Mouse (Mus musculus): ENCODE data around the gene Commd3. TPM values are rescaled to one million over a fixed set of nuclear protein-coding genes. Genes with fewer than 3 reads are reported as not detected.

Commd3 gene
- polyA plus RNA-seq, 1 experiment from 2014 or later = 194 TPM

DNA sequence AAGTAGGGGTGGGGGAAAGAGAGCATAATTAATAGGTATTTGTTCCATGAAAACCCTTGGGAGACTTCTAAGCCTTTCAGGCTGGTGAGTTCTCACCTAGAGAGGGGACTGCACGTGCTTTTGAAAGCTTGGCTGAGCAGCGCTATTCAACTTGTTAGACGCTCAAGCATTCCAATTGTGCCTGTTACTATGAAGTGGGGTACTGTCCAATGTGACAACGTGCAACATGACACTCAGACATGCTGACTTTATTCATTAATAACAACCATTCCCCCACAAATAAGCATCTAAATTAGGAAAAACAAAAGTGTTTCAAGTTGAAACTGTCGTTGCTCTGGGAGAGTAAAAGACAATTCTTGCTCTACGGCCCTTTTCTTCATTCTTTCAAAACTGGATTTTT lies 1.1 kb upstream of the Commd3 start:
- WGBS = 32% methylated on average over 6 of the region's 6 CpGs
- Histone ChIP-seq H3K36me3 (ENCODE audit: insufficient read depth) (0 out of 2 replicates have a peak, but pooled peaks cover 3% of the 10 kb centered on the region), H3K4me3 (ENCODE audit: low read depth, low read length) (no peak overlapping the region), H3K27ac (ENCODE audit: low read depth) (no peak overlapping the region), H3K4me2 (peak overlapping the region; percentile 20; the same call in 1 of the 2 replicates), H3K27me3 (ENCODE audit: insufficient read depth, low read length) (no peaks in the 10 kb centered on the region), H3K9ac (no peak overlapping the region), H3K4me1 (ENCODE audit: insufficient read depth) (no peaks in the 10 kb centered on the region), H3K9me3 (ENCODE audit: low read depth, low read length) (no peaks in the 10 kb centered on the region)
- no peak for ATAC-seq (ENCODE audit: insufficient read depth)
- no peak for TF ChIP-seq CTCF (IDR thresholded peaks at IDR 0.05; ENCODE audit: low read depth)
- DNase-seq = peak; percentile 25

DNA sequence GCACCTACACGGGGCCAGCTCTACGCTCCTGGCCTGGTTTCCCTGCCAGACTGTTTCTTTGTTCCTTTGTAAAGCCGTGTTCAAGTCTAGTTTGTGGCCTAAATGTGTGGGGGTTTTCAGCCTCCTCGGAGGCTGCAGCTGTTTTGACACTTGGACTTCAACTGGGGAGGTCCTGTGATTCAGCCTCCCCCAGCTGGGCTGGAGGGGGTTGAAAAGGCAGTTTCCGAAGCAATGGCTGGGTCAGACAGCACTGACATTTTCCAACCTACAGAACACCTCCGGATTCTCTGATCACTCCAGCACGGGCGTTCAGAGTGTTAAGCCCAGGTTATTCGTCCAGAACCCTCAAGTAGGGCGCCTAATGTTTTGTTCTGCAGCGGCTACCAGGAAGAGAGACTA lies 581 bp downstream of the Commd3 start:
- H3K4me1 ChIP-seq (ENCODE audit: insufficient read depth) = no peaks in the 10 kb centered on the region
- H3K36me3 ChIP-seq (ENCODE audit: insufficient read depth) = 0 out of 2 replicates have a peak, but pooled peaks cover 3% of the 10 kb centered on the region
- H3K27ac ChIP-seq (ENCODE audit: low read depth) = peak overlapping the region; percentile 98
- H3K4me3 ChIP-seq (ENCODE audit: low read depth, low read length) = peak overlapping the region; percentile 92
- peak overlapping the region; percentile 98 for H3K9ac ChIP-seq
- WGBS = under 1% methylated on average over 11 of the region's 11 CpGs
- DNase-seq (peak; percentile 59), ATAC-seq (ENCODE audit: insufficient read depth) (no peak)
- peak overlapping the region; percentile 68 for H3K4me2 ChIP-seq
- no peak for TF ChIP-seq CTCF (IDR thresholded peaks at IDR 0.05; ENCODE audit: low read depth)
- H3K9me3 ChIP-seq (ENCODE audit: low read depth, low read length) = no peaks in the 10 kb centered on the region
- H3K27me3 ChIP-seq (ENCODE audit: insufficient read depth, low read length) = no peaks in the 10 kb centered on the region

DNA sequence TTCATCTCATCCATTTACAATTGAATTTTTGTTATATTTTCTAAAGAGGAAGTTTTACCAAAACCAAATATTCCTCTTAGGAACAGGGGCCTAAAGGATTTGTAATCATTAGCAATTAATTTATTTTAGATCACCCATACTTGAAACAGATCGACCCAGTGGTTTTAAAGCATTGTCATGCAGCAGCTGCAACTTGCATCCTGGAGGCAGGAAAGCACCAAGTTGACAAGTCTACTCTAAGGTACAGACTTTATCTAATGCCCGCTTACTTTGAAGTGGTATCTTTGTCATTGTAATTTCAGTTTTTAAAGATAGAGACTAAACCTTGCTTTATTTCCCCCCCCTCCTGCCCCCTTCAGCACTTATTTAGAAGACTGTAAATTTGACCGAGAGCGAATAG lies 1.6 kb downstream of the Commd3 start:
- H3K4me3 ChIP-seq (ENCODE audit: low read depth, low read length) = no peak overlapping the region

DNA sequence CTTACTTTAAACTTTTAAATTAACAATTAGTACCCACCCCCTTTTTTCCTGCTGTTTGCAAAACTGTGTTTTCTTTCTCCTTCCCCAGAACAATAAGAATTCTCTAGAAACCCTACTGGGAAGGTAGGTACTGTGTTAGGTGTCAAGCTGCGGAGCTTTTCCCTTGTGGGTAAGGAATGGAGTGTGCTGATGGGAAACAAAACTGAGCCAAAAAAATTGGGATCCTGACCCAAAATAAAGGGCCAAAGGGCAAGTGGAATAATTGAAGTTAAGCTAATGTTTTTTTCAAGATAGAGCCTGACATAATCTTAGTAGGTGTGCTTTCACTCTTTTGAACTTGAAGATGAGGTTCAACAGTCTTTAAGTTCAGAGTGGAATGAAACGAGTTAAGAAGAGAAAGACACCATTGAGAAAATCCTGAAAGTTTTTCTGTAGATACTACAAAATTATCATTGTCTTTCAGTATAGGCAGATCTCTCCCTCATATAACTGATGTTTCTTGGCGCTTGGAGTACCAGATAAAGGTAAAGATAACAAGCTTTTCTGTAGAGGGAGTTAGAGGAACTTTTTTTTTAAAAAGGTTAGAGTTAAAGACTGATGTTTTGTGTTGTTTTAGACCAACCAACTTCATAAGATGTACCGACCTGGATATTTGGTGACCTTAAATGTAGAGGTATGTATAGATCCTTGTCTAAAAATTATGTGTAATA lies 2.2 kb downstream of the Commd3 start:
- peaks cover 11% of the 10 kb centered on the region; the same call in 1 of the 2 replicates for H3K27me3 ChIP-seq (ENCODE audit: insufficient read depth, low read length)
- ATAC-seq (ENCODE audit: insufficient read depth) = no peak
- no peak overlapping the region for H3K27ac ChIP-seq (ENCODE audit: low read depth)
- H3K4me3 ChIP-seq (ENCODE audit: low read depth, low read length) = no peak overlapping the region
- TF ChIP-seq CTCF (IDR thresholded peaks at IDR 0.05; ENCODE audit: low read depth) = no peak
- H3K36me3 ChIP-seq (ENCODE audit: insufficient read depth) = 0 out of 2 replicates have a peak, but pooled peaks cover 3% of the 10 kb centered on the region
- WGBS = 78% methylated on average over 4 of the region's 4 CpGs
- no peak overlapping the region for H3K9ac ChIP-seq
- no peak for DNase-seq
- H3K4me1 ChIP-seq (ENCODE audit: insufficient read depth) = no peaks in the 10 kb centered on the region
- H3K4me2 ChIP-seq = peak overlapping the region; percentile 27
- H3K9me3 ChIP-seq (ENCODE audit: low read depth, low read length) = no peaks in the 10 kb centered on the region

More for the DNA sequence above, 1.6 kb downstream of the Commd3 start:
- no peak for DNase-seq
- H3K4me1 ChIP-seq (ENCODE audit: insufficient read depth) = no peaks in the 10 kb centered on the region
- H3K9me3 ChIP-seq (ENCODE audit: low read depth, low read length) = no peaks in the 10 kb centered on the region
- no peak overlapping the region for H3K9ac ChIP-seq
- peak overlapping the region; percentile 27 for H3K4me2 ChIP-seq
- ATAC-seq (ENCODE audit: insufficient read depth) = no peak
- TF ChIP-seq CTCF (IDR thresholded peaks at IDR 0.05; ENCODE audit: low read depth) = no peak
- no peak overlapping the region for H3K27ac ChIP-seq (ENCODE audit: low read depth)
- 69% methylated on average over 4 of the region's 4 CpGs for WGBS
- H3K36me3 ChIP-seq (ENCODE audit: insufficient read depth) = 0 out of 2 replicates have a peak, but pooled peaks cover 3% of the 10 kb centered on the region
- H3K27me3 ChIP-seq (ENCODE audit: insufficient read depth, low read length) = peaks cover 6% of the 10 kb centered on the region; the same call in 1 of the 2 replicates

DNA sequence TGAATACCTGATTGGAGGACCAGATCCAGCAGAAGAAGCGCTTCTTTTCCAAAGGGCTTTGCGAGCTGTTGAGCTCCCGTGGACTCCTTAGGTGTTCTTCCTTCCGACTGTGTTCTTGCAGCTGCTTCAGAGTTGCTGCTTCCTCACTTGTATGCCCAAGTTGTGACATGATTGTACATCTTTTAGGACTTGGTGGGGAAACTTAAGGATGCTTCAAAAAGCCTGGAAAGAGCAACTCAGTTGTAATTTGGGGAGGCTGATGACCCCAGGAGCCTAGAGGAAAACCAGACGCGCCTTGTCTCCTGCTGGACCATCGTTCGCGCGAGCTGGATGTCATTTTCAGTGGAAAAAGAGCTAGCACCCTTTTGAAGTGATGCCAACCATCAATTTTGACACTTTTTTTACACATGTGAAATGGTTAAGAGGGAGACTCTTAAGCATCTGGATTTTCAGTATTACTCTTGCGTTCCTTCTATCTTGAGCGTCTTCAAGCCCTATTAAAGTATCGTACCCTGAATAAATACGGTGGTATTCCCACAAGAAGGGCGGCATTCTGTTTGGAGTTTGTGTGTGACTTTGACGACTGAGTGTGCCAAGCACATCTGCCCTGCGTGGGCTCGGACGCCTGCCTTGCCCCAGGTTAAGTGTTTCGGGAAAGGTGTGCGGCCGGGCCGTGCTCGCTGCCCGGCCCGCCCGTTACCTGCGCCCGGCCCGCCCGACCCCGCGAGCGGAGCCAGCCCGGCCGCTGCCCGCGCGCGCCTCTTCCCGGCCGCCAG lies 3.7 kb downstream of the Commd3 start:
- no peaks in the 10 kb centered on the region for H3K4me1 ChIP-seq (ENCODE audit: insufficient read depth)
- H3K27ac ChIP-seq (ENCODE audit: low read depth) = peak overlapping the region; percentile 70; the same call in 1 of the 2 replicates
- 14% methylated on average over 42 of the region's 42 CpGs for WGBS
- DNase-seq (peak; percentile 26), ATAC-seq (ENCODE audit: insufficient read depth) (no peak)
- H3K9ac ChIP-seq = peak overlapping the region; percentile 70
- H3K27me3 ChIP-seq (ENCODE audit: insufficient read depth, low read length) = peaks cover 20% of the 10 kb centered on the region
- H3K4me3 ChIP-seq (ENCODE audit: low read depth, low read length) = peak overlapping the region; percentile 81
- no peak for TF ChIP-seq CTCF (IDR thresholded peaks at IDR 0.05; ENCODE audit: low read depth)
- H3K36me3 ChIP-seq (ENCODE audit: insufficient read depth) = 0 out of 2 replicates have a peak, but pooled peaks cover 3% of the 10 kb centered on the region
- H3K4me2 ChIP-seq = peak overlapping the region; percentile 84
- no peaks in the 10 kb centered on the region for H3K9me3 ChIP-seq (ENCODE audit: low read depth, low read length)

DNA sequence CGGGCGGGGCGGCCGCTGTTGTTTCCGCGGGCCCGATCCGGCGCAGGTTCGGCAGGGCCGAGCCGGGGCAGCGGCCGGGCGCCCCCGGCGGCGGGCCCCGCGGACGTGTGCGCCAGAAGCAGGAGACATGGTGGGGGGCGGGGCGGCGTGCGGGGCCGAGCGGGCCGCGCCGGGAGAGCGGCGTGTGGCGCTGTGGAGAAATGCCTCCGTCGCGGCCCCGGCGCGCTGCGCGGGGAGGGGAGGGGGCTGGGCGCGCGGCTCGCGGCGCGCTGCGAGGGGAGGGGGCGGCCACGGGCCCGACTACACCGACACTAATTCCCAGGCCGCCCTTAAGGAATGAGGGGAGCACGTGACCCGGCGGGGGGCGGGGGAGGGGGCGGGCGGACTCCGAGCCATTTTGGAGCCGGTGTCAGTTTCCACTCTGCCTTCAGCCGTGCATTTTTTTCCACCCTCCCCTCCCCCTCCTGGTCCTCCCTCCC lies 4.3 kb downstream of the Commd3 start:
- 0% methylated on average over 15 of the region's 64 CpGs for WGBS

More for the DNA sequence above, 4.3 kb downstream of the Commd3 start:
- peak; percentile 85 for ATAC-seq (ENCODE audit: insufficient read depth)
- Histone ChIP-seq H3K9ac (peak overlapping the region; percentile 92), H3K27me3 (ENCODE audit: insufficient read depth, low read length) (peaks cover 20% of the 10 kb centered on the region), H3K9me3 (ENCODE audit: low read depth, low read length) (no peaks in the 10 kb centered on the region), H3K4me3 (ENCODE audit: low read depth, low read length) (peak overlapping the region; percentile 81), H3K4me2 (peak overlapping the region; percentile 84), H3K27ac (ENCODE audit: low read depth) (peak overlapping the region; percentile 93), H3K4me1 (ENCODE audit: insufficient read depth) (no peaks in the 10 kb centered on the region), H3K36me3 (ENCODE audit: insufficient read depth) (0 out of 2 replicates have a peak, but pooled peaks cover 3% of the 10 kb centered on the region)
- peak; percentile 89 for DNase-seq
- no peak for TF ChIP-seq CTCF (IDR thresholded peaks at IDR 0.05; ENCODE audit: low read depth)

All from lung, embryonic 14.5 days (tissue).